Mouse (Mus musculus): ENCODE data around the gene Sulf2. TPM values are rescaled to one million over a fixed set of nuclear protein-coding genes. Genes with fewer than 3 reads are reported as not detected.

Sulf2 gene
- total RNA-seq, 2 experiments from 2014 or later: 59.3 to 60.7 TPM

GRCm38 (mm10) chr2:166097443-166098291, 57.8 kb downstream of the Sulf2 start:
- peak in 1 of 2 experiments; percentile 50 for DNase-seq
- intact Hi-C loops (cut with DNase I): no loop called here

DNA sequence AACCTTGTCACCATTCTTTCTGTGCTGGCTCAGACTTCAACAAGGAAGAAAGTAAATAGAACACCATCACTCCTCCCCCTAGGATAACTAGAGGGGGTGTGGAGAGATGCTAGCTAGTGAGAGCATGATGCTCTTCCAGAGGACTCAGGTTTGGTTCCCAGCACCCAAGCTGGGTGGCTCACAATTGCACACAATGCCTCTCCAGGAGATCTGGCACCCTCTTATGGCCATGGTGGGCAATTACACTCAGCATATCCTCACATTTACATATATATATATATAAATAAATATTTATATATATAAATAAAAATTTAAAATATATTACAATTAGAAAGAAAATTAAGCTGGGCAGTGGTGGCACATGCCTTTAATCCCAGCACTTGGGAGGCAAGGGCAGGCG, 58.6 kb downstream of the Sulf2 start:
- intact Hi-C loops (cut with DNase I): no loop called here
- no peak for DNase-seq

DNA sequence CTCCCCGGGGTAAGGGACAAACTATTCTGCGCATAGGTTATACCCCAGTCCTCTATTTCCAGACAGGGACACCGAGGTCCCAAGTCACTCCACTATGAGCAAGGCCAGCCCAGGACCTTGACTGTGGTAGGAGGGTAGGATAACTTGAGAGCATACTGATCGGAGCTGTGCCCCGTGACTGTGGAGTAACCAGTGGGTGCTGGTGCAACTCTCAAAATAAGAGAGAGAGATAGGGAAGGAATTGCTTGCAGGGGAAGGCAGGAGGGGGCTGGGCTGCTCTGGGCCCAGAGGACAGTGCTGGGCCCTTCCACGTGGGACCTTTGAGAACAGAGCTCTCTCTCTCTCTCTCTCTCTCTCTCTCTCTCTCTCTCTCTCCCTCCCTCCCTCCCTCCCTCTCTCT, 59.2 kb downstream of the Sulf2 start:
- intact Hi-C loops (cut with DNase I): no loop called here
- no peak for DNase-seq

DNA sequence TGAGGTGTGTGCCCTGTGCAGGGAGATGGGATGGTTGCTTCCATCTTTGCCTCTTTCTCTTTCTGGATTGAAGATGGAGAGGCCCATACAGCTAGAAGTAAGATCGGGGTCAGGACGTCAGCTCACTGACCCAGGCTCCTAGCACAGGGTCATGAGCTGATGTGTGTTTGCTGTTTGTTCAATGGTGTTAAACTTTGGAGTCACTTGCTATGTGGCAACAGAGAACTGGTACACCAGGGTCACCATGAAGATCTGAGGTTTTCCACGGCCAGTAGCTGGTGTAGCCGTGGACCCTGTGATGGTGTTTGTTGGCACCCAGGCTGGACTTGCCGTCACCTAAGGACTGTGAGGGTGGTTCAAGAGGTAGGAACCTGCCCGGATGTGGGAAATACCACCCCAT, 63.1 kb downstream of the Sulf2 start:
- intact Hi-C loops (cut with DNase I): no loop called here
- no peak for DNase-seq

DNA sequence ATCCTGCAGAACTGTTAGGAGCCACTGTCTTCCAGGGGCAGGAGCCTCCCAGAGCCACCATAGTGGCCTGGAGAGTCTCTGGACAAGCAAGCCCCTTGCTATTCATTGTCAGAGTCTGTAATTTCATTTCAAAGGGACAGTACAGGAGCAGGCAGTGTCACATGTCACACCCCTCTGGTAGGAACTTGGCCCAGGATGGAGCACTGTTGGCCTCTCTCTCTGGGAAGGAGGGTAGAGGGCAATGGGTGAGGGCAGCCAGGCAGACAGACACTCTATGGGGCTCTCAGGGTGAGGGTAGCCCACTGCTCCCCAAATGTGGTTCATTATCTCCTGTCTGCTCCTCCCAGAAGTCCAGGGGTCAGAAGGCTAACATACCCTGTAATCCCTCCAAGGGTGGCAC, 63.9 kb downstream of the Sulf2 start:
- intact Hi-C loops (cut with DNase I): no loop called here
- no peak for DNase-seq

GRCm38 (mm10) chr2:166090131-166090581, 65.3 kb downstream of the Sulf2 start:
- intact Hi-C loops (cut with DNase I): no loop called here
- no peak for DNase-seq

- intact Hi-C loops (cut with DNase I): loop anchor here (5.0 kb wide), 1 partner anchor 238 kb away; no protein-coding TSS in a partner anchor
- DNase-seq: no peak
These were observed 66.5 kb downstream of the Sulf2 start for GRCm38 (mm10) chr2:166088991-166089390.

- DNase-seq: peak in 1 of 2 experiments; percentile 37
- intact Hi-C loops (cut with DNase I): loop anchor here (5.0 kb wide), 1 partner anchor 241 kb away; no protein-coding TSS in a partner anchor
These were observed 68.8 kb downstream of the Sulf2 start for GRCm38 (mm10) chr2:166086457-166087233.

DNA sequence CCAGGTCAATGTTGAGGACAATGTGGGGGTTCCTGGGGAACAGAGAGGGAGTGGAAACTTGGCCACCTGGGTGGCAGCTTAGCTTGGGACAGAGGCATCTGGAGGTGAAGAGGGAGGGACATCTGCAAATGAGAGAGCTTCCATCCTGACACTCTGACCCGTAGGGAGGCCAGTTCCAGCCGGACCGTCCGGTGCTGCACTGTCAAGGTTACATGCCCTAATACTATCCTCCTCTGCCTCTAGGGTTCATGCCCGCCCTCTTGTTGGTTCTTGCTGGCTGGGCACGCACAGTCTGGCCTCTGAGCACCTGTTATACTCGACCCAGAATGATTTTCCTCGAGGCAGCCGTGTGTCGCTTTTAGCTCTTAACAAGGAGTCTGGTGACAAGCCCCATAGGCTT, 69.7 kb downstream of the Sulf2 start:
- intact Hi-C loops (cut with DNase I): loop anchor here (1.0 to 5.0 kb wide), 2 partner anchors 242 to 479 kb away; no protein-coding TSS in a partner anchor
- no peak for DNase-seq

- intact Hi-C loops (cut with DNase I): loop anchor here (1.0 to 5.0 kb wide), 2 partner anchors 242 to 479 kb away; no protein-coding TSS in a partner anchor
- peak; percentile 67 to 80 for DNase-seq
These were observed 70.5 kb downstream of the Sulf2 start for GRCm38 (mm10) chr2:166084964-166085363.

DNA sequence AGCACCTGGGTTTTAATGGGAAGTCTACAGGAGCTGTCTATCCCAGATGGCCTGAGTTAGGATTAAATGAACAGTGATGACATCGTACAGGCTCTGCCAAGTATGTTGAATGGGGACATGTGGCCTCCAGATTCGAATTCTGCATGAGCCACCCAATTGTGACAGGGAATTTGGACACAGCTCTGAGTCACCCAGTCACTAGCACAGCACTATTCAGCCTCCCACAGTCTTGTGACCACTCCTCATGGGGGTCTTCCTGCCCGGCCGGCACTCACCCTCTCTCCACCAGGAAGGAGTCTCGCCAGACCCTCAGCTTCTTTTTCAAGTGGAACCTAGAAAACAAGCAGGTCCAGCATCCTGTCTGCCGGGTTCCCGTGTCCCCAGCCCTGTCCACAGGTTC, 71.4 kb downstream of the Sulf2 start:
- DNase-seq: no peak
- intact Hi-C loops (cut with DNase I): no loop called here

GRCm38 (mm10) chr2:166083542-166084031, 71.9 kb downstream of the Sulf2 start:
- intact Hi-C loops (cut with DNase I): no loop called here
- no peak for DNase-seq

GRCm38 (mm10) chr2:166082661-166083060, 72.8 kb downstream of the Sulf2 start:
- intact Hi-C loops (cut with DNase I): no loop called here
- DNase-seq: no peak

DNA sequence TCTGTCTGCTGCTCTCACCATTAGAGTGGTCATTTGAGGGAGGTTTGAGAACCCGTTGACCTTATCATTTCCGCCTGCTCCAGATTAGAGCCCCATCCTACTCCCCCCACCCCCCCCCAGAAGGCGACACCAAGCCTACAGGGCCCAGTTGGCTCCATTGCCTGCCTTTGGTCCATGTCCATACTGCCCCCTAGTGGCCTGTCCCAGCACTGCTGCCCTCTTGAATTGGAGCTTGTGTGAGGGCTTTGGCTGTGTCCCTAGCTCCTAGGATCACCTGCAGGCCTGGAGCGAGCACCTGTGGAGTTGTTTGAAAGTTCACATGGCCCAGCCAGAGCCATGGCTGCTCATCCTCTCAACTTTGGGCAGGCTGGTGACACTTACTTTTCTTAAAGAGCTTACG, 73.3 kb downstream of the Sulf2 start:
- intact Hi-C loops (cut with DNase I): no loop called here
- peak; percentile 76 to 88 for DNase-seq

DNA sequence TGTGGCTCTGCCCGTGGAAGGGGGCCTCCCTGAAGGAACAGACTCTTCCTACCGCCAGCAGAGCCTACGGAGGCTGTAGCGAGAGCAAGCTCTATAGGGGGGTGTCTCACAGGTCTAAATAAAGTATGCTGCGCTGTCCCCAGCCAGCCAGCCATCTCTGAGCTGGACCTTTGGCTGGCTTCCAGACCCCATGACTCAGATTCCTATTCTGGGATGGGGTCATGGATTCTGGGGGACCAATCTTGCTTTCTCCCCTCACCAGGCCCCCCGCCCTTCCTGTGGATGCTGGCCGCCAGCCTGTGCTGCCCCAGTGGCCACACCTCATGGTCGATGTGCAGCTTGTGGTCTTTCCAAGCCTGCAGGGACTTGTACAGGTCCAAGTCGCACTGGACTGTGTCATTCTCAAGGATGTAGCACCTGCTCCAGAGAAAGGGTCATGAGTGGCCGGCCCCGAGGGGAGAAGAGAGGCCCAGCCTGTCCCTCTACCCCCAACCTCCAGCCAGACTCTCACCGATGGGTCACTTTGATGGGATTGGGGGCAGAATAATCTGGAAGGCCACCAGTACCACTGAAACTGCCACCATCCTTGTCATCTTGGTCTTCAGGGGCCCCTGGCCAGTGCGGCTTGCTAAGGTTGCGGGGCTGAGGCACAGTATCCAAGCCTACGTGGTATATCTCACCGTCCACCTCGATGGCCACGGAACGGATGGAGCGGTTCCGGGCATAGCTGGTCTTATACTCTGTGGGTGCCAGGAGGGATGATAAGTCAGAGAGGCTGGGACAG, 74.3 kb downstream of the Sulf2 start:
- peak; percentile 77 to 87 for DNase-seq
- intact Hi-C loops (cut with DNase I): no loop called here

GRCm38 (mm10) chr2:166079961-166080885, 75.2 kb downstream of the Sulf2 start:
- peak; percentile 69 to 81 for DNase-seq
- intact Hi-C loops (cut with DNase I): no loop called here

DNA sequence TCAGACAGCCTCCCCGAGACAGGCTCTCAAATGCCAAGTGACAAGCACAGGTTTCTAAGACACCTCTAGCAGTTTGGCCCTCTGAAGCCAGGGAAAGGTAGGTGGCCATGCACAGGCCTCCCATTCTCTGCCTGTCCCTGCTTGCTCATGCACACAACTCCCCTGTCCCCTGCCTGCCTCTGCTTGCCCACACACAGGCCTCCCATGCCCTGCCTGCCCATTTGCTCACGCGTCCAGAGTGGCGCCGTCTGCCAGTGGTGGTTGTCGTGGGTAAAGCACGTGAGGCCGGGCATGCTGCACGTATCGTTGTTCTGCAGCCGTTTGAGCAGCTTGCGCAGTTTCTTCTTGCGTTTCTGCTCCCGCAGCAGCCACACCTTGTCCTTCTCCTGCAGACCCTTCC, 76.2 kb downstream of the Sulf2 start:
- DNase-seq: no peak

DNA sequence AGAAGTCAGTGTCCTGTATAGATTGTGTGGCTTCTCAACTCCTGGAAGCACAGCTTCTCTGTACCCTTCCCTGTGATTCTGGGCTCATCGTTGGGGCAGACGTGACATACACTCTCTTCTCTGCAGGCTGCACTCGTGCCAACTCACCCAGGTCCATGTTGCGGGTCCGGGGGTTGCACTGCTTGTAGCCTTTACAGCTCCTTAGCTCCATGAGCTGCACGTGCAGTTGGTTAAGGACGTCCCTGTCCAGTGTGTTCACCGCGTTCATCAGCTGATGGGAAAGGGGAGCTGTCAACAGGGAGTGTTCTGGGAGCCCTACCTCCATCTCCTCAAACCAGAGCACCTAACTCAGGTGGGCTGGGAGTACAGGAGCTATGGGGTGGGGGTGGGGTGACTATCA, 78.1 kb downstream of the Sulf2 start:
- intact Hi-C loops (cut with DNase I): no loop called here
- DNase-seq: no peak

More for the DNA sequence above, 76.2 kb downstream of the Sulf2 start:
- intact Hi-C loops (cut with DNase I): no loop called here

- no peak for DNase-seq
- intact Hi-C loops (cut with DNase I): no loop called here
These were observed 81.1 kb downstream of the Sulf2 start for GRCm38 (mm10) chr2:166074322-166074721.
